Mouse (Mus musculus) left cerebral cortex, adult 2 months (tissue): Measurements from ENCODE around the gene Map1lc3b. TPM values are rescaled to one million over a fixed set of nuclear protein-coding genes. Genes with fewer than 3 reads are reported as not detected.

Source experiments
- DNase-seq, 2 experiments: peaks; one replicate each; pipeline ENCODE4 v3.0.0; 2021 to 2022; ENCODE audit warnings: low spot score in 2 of 2, mixed read lengths in 1 of 2; ENCODE audit errors: extremely low spot score in 1 of 2
- H3K27ac ChIP-seq: fragments of 200-600 bp; 2 replicates; pipeline ENCODE4 v1.8.1; 2022
- H3K4me3 ChIP-seq: fragments of 200-600 bp; 2 replicates; pipeline ENCODE4 v1.8.1; 2022
- CTCF ChIP-seq: fragments of 200-600 bp; IDR thresholded peaks from 2 replicates; pipeline ENCODE4 v1.8.1; 2022; ENCODE audit warnings: antibody characterized with exemption, mild to moderate bottlenecking, moderate library complexity
- intact Hi-C: fragments of 180-260 bp; cut with DNase I; formaldehyde crosslinking; loops from one replicate; pipeline ENCODE4 v1.15.1; 2025
- total RNA-seq, 2 experiments: library from RNA; stranded (reverse); gene quantifications; 2 replicates each; pipeline ENCODE4 v1.2.3; 2021

Gene Map1lc3b
- total RNA-seq, 2 experiments from 2014 or later = 178 to 181 TPM

DNA sequence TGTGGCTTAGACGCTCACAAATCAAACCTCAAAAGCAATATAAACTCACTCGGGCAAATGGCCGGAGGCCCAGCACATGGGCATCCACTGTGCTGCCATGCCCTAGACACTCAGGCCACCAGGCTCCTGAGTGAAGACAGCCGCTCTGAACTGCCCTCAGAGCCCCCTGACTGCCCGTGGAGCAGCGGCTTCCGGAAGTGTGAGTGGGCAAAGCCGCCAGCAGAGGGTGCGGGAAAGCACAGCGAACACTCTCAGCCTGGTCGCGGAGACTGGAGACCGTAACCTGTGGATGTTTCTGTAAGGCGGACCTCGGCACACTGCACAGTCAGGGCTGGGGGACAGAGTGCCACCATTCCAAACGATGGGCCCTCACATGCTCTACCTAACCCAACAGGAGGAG is 31.6 kb upstream of the Map1lc3b start:
- intact Hi-C loops = no loop called here
- DNase-seq = no peak
- Histone ChIP-seq H3K27ac (no peak overlapping the region), H3K4me3 (no peak overlapping the region)
- no peak; the same call in 1 of the 2 replicates for TF ChIP-seq CTCF

- Histone ChIP-seq H3K27ac (no peak overlapping the region), H3K4me3 (no peak overlapping the region)
- no peak for DNase-seq
- intact Hi-C loops = no loop called here
- TF ChIP-seq CTCF = no peak
Observed at GRCm38 (mm10) chr8:121559801-121560200, 30.4 kb upstream of the Map1lc3b start.

DNA sequence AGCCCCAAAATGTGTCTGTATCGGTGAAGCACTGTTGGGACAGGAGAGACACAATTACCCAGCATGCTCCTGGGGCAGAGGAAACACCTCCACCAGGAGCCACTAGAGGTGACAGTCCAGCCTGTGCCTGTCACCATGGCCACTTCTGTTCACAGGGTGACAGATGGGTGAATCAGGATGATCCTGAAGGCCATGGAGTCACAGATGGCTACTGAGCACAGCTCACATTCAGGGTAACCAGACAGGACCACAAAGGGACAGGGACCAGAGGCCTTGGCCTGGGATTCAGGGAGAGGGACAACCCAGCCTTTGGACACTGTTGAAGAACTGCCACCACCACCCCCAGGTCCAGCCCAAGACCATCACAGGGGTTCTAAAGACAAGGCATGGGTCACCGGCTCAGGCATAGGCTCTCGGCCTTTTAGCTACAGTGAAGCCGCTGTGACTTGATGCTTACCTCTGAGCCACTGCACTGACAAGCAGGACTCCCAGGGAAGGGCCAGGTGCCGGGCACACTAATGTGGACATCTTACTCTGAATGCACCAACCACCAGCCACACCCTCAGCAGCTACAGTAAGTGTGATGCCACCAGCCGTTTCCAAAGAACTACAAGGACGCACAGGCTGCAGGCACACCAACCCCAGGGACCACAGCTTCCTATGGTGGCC is 29.6 kb upstream of the Map1lc3b start:
- DNase-seq = no peak
- no peak overlapping the region for H3K27ac ChIP-seq
- intact Hi-C loops = no loop called here
- H3K4me3 ChIP-seq = no peak overlapping the region
- TF ChIP-seq CTCF = no peak

GRCm38 (mm10) chr8:121561636-121562345 is 28.4 kb upstream of the Map1lc3b start:
- H3K27ac ChIP-seq = no peak overlapping the region
- intact Hi-C loops = no loop called here
- TF ChIP-seq CTCF = no peak

DNA sequence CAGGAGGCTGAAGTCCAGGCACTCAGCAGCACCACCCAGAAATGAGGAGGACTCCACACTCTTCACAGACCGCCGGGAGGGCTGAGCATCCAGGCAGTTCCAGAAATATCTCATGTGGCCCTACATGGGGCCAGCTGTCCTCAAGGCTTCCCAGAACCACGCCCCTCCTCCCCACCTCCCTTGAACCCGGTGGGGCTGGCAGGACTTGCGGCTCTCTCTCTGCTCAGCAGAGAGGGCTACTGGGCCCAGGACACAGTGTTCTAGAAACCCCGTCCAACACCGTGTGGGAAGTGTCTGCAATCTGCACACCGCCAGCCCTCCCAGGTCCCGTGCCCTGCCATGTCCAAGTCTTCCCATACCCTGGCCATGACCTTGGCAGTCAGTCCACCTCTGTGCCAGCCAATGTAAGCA is 27.2 kb upstream of the Map1lc3b start:
- DNase-seq = no peak
- H3K4me3 ChIP-seq = no peak overlapping the region
- H3K27ac ChIP-seq = no peak overlapping the region
- intact Hi-C loops = no loop called here
- TF ChIP-seq CTCF = no peak

More at GRCm38 (mm10) chr8:121561636-121562345, 28.4 kb upstream of the Map1lc3b start:
- no peak overlapping the region for H3K4me3 ChIP-seq
- no peak for DNase-seq

DNA sequence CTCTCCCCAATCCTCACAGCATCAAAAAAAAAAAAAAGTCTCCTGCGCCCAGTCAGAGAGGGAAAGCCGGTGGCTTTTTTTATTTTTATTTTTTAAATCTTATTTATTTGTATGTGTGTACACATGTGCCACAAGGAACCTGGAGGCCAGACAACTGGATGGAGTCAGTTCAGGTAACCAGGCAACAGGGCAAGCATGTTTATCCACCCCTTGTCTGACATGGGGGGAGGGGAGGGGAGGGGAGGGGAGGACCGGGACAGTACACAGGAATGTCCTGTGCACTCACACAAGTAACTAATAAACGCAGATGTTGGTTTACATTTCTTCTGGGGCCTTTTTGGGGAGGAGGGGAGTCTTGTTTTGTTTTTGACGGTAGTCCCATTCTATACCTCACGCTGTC is 26.5 kb upstream of the Map1lc3b start:
- TF ChIP-seq CTCF = no peak
- intact Hi-C loops = no loop called here
- DNase-seq = no peak
- no peak overlapping the region for H3K27ac ChIP-seq
- no peak overlapping the region for H3K4me3 ChIP-seq

GRCm38 (mm10) chr8:121568321-121568720 is 21.8 kb upstream of the Map1lc3b start:
- intact Hi-C loops = no loop called here
- H3K4me3 ChIP-seq = no peak overlapping the region
- H3K27ac ChIP-seq = no peak overlapping the region
- no peak for DNase-seq
- TF ChIP-seq CTCF = no peak

DNA sequence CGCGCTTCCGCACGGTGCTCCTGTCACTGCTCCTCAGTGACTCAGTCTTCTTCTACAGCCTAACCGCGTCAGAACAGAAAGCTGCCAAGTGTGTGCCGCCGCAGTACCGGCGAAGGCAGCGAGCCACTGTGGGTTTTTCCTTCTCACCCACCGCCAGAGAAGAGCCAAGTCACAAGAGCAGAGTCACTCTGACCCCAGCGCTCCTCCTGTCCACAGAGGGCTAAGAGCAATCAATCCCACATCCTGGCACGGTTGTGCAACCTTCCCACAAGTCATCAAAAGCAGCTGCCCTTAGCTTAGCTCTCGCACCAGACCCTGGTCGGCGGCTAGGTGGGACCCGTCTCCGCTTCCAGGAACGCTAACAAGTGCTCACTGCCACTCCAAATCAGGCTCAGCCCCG is 19.8 kb upstream of the Map1lc3b start:
- DNase-seq = peak in 1 of 2 experiments; percentile 47
- intact Hi-C loops = no loop called here
- TF ChIP-seq CTCF = no peak
- no peak overlapping the region for H3K4me3 ChIP-seq
- H3K27ac ChIP-seq = peak overlapping the region; percentile 76

DNA sequence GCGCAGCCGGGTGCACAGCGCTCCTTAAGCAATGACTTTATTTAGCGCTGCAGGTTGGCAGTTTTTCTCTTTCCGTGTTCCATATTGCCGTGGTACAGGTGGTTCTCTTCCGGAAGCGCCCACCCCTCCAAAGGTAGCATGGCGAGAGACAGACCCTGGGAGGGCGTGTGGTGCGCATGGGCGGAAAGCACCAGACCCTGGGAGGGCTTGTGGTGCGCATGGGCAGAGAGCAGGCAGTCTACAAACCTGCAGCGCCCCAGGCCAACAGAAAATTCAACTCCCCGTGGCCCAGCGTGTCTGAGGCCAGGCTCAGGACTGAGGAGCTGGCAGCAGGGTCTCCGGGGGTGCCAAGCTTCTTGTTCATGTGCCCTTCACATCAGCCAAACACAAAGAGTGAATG is 19.4 kb upstream of the Map1lc3b start:
- no peak overlapping the region for H3K4me3 ChIP-seq
- intact Hi-C loops = no loop called here
- no peak for TF ChIP-seq CTCF
- no peak for DNase-seq
- peak overlapping the region; percentile 76 for H3K27ac ChIP-seq

GRCm38 (mm10) chr8:121572121-121572520 is 18.0 kb upstream of the Map1lc3b start:
- H3K27ac ChIP-seq = no peak overlapping the region
- intact Hi-C loops = no loop called here

DNA sequence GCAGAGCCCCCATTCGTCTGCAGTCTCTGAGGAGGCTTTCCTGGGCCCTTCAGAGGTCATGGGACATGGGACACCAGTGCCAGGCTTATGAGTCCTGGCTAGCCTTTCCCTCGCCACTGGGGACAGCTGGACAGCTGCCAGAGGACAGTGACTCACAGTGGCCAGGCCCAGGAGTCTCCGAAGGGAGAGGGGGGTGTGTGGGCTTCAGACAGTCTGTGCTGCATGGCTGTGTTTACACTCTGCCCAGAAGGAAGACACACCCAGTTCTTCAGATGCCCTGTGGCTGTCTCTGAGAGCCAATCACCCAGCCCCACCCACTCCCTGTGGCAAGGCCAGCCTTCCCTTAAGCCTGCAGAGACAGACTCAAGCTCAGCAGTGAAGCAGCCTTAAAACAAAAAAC is 16.9 kb upstream of the Map1lc3b start:
- Histone ChIP-seq H3K4me3 (no peak overlapping the region), H3K27ac (no peak overlapping the region)
- DNase-seq = no peak
- TF ChIP-seq CTCF = no peak; the same call in 1 of the 2 replicates
- intact Hi-C loops = no loop called here

More at GRCm38 (mm10) chr8:121572121-121572520, 18.0 kb upstream of the Map1lc3b start:
- TF ChIP-seq CTCF = no peak
- no peak for DNase-seq
- no peak overlapping the region for H3K4me3 ChIP-seq

GRCm38 (mm10) chr8:121575661-121576060 is 14.5 kb upstream of the Map1lc3b start:
- TF ChIP-seq CTCF = no peak
- Histone ChIP-seq H3K4me3 (no peak overlapping the region), H3K27ac (no peak overlapping the region)
- no peak for DNase-seq
- intact Hi-C loops = no loop called here
